Mouse (Mus musculus): Measurements from ENCODE around the gene Lrrc3c. TPM values are rescaled to one million over a fixed set of nuclear protein-coding genes. Genes with fewer than 3 reads are reported as not detected.
"Not testable (repeated sequence)": the region's sequence is repeated elsewhere in the genome, so short reads cannot be mapped to it uniquely, and the experiment has no call there.

Lrrc3c gene
- polyA plus RNA-seq, 1 experiment, result not detected

DNA sequence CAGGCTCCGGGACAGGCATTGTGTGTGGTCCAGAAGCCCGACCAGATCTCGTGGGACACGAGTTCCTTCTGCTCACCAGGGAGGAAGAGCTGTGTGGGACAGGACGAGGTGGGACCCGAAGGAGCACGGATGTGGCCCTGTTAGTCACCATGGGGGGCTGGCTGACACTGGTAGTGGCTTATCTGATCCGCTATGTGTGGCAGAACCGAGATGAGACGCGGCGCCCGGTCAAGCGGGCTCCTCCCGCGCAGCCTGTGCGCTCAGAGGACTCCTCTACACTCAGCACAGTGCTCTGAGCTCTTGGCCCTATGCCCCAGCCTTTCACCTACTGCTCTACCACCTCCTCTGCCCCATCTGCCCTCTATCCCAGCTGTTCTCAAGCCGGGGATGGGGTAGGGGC lies 1.2 kb downstream of the Lrrc3c start:
- Histone ChIP-seq H3K27me3 (ENCODE audit: control insufficient read depth, insufficient read depth, insufficient read length) (peaks cover 60% of the 10 kb centered on the region), H3K36me3 (ENCODE audit: control insufficient read depth, insufficient read depth) (no peaks in the 10 kb centered on the region), H3K4me3 (no peak overlapping the region), H3K4me2 (ENCODE audit: low read depth) (no peak overlapping the region), H3K79me2 (ENCODE audit: control insufficient read depth, insufficient read depth) (no peaks in the 10 kb centered on the region), H3ac (ENCODE audit: control insufficient read depth, insufficient read length) (no peak overlapping the region)
- TF ChIP-seq MAX (IDR thresholded peaks at IDR 0.05; ENCODE audit: low read depth) (no peak), TCF12 (IDR thresholded peaks at IDR 0.05; ENCODE audit: insufficient read depth, poor library complexity, severe bottlenecking) (no peak), MYOD1 (IDR thresholded peaks at IDR 0.05; ENCODE audit: control insufficient read depth in 1 of 3, insufficient read length in 2 of 3, low read depth in 2 of 3) (no peak), POLR2A (IDR thresholded peaks at IDR 0.05; ENCODE audit: insufficient read length, low read depth) (no peak), E2F4 (IDR thresholded peaks at IDR 0.05; ENCODE audit: insufficient read depth) (no peak), USF1 (IDR thresholded peaks at IDR 0.05; ENCODE audit: low read depth) (no peak), POLR2AphosphoS2 (IDR thresholded peaks at IDR 0.05; ENCODE audit: insufficient read length, low read depth) (no peak), MYOG (IDR thresholded peaks at IDR 0.05; ENCODE audit: control insufficient read depth in 1 of 3, insufficient read depth in 1 of 3, insufficient read length in 2 of 3, low read depth in 2 of 3) (no peak)

DNA sequence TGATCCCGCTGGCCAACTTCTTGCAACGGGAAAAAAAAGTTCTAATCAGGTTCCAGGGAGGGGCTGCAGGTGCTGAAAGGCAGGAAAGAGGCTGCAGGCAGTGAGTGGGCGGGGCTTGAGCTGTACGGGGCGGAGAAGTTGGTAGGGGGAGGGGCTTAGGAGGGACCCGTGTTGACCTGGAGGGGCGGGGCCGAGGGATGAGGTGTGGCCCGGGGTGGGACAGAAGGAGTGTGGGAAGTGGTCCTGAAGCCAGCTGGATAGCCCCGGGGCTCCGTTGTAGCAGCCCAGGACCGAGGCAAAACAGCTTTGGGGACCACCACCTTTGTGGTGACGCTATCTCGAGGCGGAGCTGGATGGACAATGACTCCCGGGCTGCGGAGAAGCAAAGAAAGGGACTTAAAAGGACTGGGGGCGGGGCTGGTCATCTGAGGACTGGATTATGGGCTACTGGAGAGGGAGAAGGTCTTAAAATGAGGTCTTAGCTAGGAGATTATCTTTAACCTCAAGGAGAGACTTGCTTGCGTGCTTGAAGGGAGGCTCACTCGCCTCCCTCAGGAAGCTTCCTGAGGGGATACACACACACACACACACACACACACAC lies 4.1 kb downstream of the Lrrc3c start:
- Histone ChIP-seq H3K27me3 (ENCODE audit: control insufficient read depth, insufficient read depth, insufficient read length) (peaks cover 76% of the 10 kb centered on the region), H3K36me3 (ENCODE audit: control insufficient read depth, insufficient read depth) (no peaks in the 10 kb centered on the region), H3K4me3 (no peak overlapping the region), H3K4me2 (ENCODE audit: low read depth) (no peak overlapping the region), H3K79me2 (ENCODE audit: control insufficient read depth, insufficient read depth) (no peaks in the 10 kb centered on the region), H3ac (ENCODE audit: control insufficient read depth, insufficient read length) (no peak overlapping the region)
- TF ChIP-seq MYOD1 (IDR thresholded peaks at IDR 0.05; ENCODE audit: control insufficient read depth in 1 of 3, insufficient read length in 2 of 3, low read depth in 2 of 3) (no peak), POLR2A (IDR thresholded peaks at IDR 0.05; ENCODE audit: insufficient read length, low read depth) (no peak), TCF12 (IDR thresholded peaks at IDR 0.05; ENCODE audit: insufficient read depth, poor library complexity, severe bottlenecking) (no peak), SRF (IDR thresholded peaks at IDR 0.05; ENCODE audit: control insufficient read depth, insufficient read length, low read depth) (no peak), TCF3 (IDR thresholded peaks at IDR 0.05; ENCODE audit: insufficient read length, low read depth) (no peak), USF1 (IDR thresholded peaks at IDR 0.05; ENCODE audit: low read depth) (no peak), POLR2AphosphoS2 (IDR thresholded peaks at IDR 0.05; ENCODE audit: insufficient read length, low read depth) (no peak), MAX (IDR thresholded peaks at IDR 0.05; ENCODE audit: low read depth) (no peak), E2F4 (IDR thresholded peaks at IDR 0.05; ENCODE audit: insufficient read depth) (no peak)

DNA sequence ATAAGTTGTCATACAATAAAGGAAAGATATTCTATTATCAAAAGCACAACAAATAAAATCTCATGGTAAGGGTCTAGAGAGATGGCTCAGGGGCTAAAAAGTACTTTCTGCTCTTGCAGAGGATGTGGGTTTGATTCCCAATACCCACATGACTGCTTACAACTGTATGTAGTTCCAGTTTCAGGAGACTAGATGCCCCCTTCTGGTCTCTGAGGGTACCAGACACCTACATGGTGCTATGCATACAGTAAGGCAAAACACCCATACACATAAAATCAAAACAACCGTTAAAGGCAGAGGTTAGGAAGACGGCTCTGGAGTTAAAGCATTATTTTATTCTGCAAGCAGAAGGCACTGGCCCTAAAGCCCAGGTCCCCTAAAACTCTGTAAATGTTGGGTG lies 5.9 kb downstream of the Lrrc3c start:
- no peak overlapping the region for H3ac ChIP-seq (ENCODE audit: control insufficient read depth, insufficient read length)
- H3K4me2 ChIP-seq (ENCODE audit: low read depth), result no peak overlapping the region
- H3K27me3 ChIP-seq (ENCODE audit: control insufficient read depth, insufficient read depth, insufficient read length), result peaks cover 70% of the 10 kb centered on the region
- H3K36me3 ChIP-seq (ENCODE audit: control insufficient read depth, insufficient read depth), result no peaks in the 10 kb centered on the region
- no peak overlapping the region for H3K4me3 ChIP-seq
- TF ChIP-seq E2F4 (IDR thresholded peaks at IDR 0.05; ENCODE audit: insufficient read depth) (no peak), USF1 (IDR thresholded peaks at IDR 0.05; ENCODE audit: low read depth) (no peak), MYOG (IDR thresholded peaks at IDR 0.05; ENCODE audit: control insufficient read depth in 1 of 3, insufficient read depth in 1 of 3, insufficient read length in 2 of 3, low read depth in 2 of 3) (no peak), REST (IDR thresholded peaks at IDR 0.05; ENCODE audit: insufficient read depth, insufficient read length) (no peak)
- no peaks in the 10 kb centered on the region for H3K79me2 ChIP-seq (ENCODE audit: control insufficient read depth, insufficient read depth)

DNA sequence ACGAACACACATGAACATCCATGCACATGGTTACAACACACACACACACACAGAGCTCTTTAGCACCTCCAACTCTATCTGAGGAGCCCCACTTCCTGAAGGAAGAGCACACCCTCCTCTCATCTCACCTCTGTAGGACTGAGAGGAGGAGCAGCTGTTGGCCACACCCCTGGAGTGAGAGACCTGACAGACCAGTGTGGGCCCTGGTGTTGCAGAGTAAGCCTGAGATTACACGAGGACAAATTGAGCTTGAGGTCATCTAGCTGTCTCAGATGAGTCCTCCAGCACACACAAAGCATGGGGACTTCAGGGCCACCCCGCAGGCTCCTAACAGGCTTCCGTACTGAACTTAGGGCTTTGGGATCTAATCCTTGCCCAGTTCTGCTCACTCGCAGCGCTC lies 6.8 kb downstream of the Lrrc3c start:
- H3K4me3 ChIP-seq; H3K4me2 ChIP-seq (ENCODE audit: low read depth); H3K79me2 ChIP-seq (ENCODE audit: control insufficient read depth, insufficient read depth); H3K36me3 ChIP-seq (ENCODE audit: control insufficient read depth, insufficient read depth); H3ac ChIP-seq (ENCODE audit: control insufficient read depth, insufficient read length): not testable (repeated sequence)
- H3K27me3 ChIP-seq (ENCODE audit: control insufficient read depth, insufficient read depth, insufficient read length), result peaks cover 67% of the 10 kb centered on the region

DNA sequence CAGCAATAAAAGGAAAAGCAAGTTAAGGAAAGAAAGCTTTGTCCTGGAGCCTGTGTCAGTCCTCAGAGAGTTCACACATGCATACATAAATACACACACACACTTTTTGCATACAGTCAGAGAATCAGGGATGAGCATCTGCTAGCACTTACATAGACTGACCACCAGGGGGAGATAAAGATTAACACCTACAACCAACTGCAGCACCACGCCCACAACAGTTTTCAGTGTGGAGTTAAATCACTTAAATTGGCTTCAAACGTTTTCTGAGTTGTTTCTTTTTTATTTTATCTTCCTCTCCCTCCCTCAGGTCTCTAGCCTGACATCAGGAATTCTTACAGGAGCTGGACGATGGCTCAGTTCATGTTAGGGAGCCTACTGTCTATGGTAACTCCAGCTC lies 8.7 kb downstream of the Lrrc3c start:
- H3K36me3 ChIP-seq (ENCODE audit: control insufficient read depth, insufficient read depth), result no peaks in the 10 kb centered on the region
- TF ChIP-seq POLR2AphosphoS2 (IDR thresholded peaks at IDR 0.05; ENCODE audit: insufficient read length, low read depth) (no peak), POLR2A (IDR thresholded peaks at IDR 0.05; ENCODE audit: insufficient read length, low read depth) (no peak), TCF3 (IDR thresholded peaks at IDR 0.05; ENCODE audit: insufficient read length, low read depth) (no peak), TCF12 (IDR thresholded peaks at IDR 0.05; ENCODE audit: insufficient read depth, poor library complexity, severe bottlenecking) (no peak), MYOD1 (IDR thresholded peaks at IDR 0.05; ENCODE audit: control insufficient read depth in 1 of 3, insufficient read length in 2 of 3, low read depth in 2 of 3) (no peak), E2F4 (IDR thresholded peaks at IDR 0.05; ENCODE audit: insufficient read depth) (no peak), USF1 (IDR thresholded peaks at IDR 0.05; ENCODE audit: low read depth) (no peak), MYOG (IDR thresholded peaks at IDR 0.05; ENCODE audit: control insufficient read depth in 1 of 3, insufficient read depth in 1 of 3, insufficient read length in 2 of 3, low read depth in 2 of 3) (no peak), CEBPB (IDR thresholded peaks at IDR 0.05; ENCODE audit: insufficient read depth, poor library complexity, severe bottlenecking) (no peak), SRF (IDR thresholded peaks at IDR 0.05; ENCODE audit: control insufficient read depth, insufficient read length, low read depth) (no peak), MAX (IDR thresholded peaks at IDR 0.05; ENCODE audit: low read depth) (no peak), REST (IDR thresholded peaks at IDR 0.05; ENCODE audit: insufficient read depth, insufficient read length) (no peak)
- H3K27me3 ChIP-seq (ENCODE audit: control insufficient read depth, insufficient read depth, insufficient read length), result peaks cover 56% of the 10 kb centered on the region
- no peaks in the 10 kb centered on the region for H3K79me2 ChIP-seq (ENCODE audit: control insufficient read depth, insufficient read depth)
- H3K4me3 ChIP-seq, result no peak overlapping the region
- H3K4me2 ChIP-seq (ENCODE audit: low read depth), result no peak overlapping the region
- no peak overlapping the region for H3ac ChIP-seq (ENCODE audit: control insufficient read depth, insufficient read length)
